Mouse (Mus musculus) heart, postnatal 36 days (tissue): ENCODE results near the gene Cacna1e. TPM values are rescaled to one million over a fixed set of nuclear protein-coding genes. Genes with fewer than 3 reads are reported as not detected.

Experiments used
- DNase-seq, 2 experiments: peaks; one replicate each; pipeline ENCODE4 v3.0.0; 2021 to 2022
- intact Hi-C: fragments of 180-260 bp; cut with DNase I; formaldehyde crosslinking; loops from one replicate; pipeline ENCODE4 v1.15.1; 2025
- total RNA-seq, 2 experiments: library from RNA; stranded (reverse); gene quantifications; 2 replicates each; pipeline ENCODE4 v1.2.3; 2021

Gene Cacna1e
- total RNA-seq, 2 experiments from 2014 or later, result 0.16 to 0.17 TPM

DNA sequence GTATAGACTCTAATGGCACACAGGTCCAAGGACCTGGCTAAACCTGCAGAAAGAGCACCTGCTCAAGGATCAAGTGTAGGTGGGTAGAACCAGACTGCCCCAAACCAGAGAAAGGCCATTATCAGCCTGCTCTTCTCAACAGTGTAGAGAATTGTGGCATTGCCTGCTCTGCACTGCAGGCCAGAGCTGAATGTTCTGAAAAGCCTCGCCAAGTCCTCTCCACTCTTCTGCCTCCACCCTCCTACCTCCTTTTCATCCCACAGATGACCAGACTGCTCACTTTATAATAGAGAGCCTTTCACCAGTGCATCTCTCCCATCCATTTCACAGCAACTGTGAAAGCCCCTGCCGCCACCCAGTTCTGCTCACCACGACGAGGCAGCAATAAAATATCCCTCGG lies 42.0 kb downstream of the Cacna1e start:
- no peak for DNase-seq
- intact Hi-C loops, result no loop called here

DNA sequence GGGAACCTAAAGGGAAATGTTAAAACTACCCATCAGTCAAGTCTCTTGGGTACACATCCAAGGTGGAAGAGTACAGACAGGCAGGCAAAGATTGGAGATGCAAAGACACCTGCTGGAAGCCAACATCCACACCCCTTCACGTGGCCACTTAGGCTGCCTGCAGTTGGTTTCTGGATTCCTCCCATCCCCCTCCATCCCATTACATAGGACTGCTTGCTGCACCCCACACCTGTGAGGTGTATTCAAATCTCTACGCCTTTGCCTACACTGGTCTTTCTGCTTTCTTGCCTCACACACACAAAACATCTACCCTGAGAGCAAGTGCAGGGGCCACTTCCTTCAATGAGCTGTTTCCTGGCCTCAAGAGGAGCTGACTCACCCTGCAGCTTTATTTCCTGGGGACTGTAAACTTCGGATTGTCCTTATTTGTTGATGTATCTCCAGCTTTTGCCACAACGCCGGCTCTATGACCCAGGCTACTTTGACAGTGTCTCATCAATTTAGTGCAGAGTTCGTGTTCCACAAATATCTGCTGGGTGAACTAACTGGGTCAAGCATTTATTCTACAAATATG lies 43.2 kb downstream of the Cacna1e start:
- intact Hi-C loops, result no loop called here

DNA sequence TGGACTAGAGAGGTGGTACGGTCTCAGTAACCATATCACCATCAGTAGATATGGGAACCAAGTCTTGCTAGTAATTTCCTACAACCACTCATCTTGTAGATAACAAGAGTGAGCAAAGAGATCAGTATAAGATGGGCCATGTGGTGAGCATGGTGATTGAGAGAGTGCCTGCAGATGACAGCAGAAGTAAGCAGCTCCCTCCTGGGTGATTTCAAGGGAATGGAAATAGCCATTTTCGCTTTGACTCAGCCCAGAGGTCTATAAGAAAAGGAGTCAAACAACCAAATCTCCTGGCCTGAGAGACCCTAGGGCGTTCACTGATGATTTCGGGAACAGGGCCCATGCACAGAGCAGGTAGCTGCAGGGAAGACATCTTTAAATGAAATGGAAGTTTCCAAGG lies 45.0 kb downstream of the Cacna1e start:
- no peak for DNase-seq
- intact Hi-C loops, result no loop called here

More for the DNA sequence above, 43.2 kb downstream of the Cacna1e start:
- DNase-seq, result no peak

DNA sequence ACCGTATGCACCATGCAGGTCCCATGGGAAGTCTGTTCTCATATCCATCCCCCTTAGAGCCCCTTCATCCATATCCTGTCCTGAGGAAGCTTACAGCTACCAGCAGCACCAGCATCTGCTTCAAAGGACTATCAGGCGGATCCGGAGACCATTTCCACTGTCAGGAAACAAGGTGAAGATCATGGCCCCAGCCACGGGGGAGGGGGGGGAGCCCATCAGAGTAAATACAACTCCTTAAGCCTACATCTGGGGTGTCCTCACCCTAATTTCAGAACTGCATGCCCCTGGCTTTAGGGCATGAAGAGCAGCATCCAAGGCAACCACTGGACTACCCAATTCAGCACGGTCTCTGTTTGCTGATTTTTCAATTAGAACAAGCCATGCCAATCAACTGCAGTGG lies 47.8 kb downstream of the Cacna1e start:
- intact Hi-C loops, result no loop called here
- DNase-seq, result no peak

DNA sequence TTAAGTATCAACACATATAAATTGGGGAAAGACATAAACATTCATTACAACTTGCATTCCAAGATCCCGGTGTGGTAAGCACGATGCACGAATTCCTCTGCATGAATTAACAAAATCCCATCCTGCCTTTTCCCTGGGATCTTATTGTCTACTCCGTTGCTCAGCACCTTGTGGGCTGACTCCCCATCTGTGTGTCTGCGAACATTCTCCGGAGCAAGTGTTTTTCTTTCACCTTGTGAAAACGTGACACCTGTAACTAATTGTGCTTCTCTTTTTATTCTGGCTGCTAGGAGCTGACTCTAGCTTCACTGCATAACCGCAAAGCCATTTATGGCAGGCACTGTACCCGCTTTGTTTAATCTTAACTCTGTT lies 52.1 kb downstream of the Cacna1e start:
- intact Hi-C loops, result no loop called here
- no peak for DNase-seq

DNA sequence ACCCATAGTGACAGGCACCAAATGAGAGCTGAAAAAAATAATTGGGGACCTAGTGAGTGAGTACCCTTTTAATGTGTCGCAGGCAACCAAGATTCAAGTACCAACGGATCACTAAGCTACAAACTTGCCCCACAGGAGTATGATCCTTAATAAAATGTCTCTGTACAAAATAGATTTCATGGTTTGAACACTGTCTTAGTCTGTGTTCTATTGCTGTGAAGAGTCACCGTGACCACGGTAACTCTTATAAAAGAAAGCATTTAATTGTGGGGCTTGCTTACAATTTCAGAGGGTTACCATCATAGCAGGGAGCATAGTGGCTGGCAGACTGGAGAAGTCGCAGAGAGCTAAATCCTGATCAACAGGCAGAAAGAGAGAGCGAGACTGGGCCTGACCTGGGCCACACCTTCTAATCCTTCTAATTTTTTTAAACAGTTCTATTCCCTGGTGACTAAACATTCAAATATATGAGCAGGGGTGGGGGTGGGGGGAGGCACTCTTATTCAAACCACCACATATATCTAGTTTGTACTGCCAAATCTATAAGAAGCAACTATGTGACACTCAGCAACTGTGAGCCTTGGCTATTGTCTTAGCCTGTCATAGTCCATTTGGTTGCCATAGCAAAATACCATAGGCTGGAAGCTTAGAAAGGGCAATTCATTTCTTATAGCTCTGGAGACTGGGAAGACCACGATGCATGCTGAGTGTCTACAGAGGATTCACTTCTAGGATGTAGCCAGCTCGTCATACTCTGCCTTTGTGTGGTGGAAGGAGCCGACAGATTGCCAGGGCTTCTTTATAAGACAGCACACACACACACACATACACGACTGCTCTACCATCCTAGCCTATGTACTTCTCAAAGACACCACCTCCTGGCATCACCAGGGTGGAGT lies 52.8 kb downstream of the Cacna1e start:
- no peak for DNase-seq
- intact Hi-C loops, result no loop called here

DNA sequence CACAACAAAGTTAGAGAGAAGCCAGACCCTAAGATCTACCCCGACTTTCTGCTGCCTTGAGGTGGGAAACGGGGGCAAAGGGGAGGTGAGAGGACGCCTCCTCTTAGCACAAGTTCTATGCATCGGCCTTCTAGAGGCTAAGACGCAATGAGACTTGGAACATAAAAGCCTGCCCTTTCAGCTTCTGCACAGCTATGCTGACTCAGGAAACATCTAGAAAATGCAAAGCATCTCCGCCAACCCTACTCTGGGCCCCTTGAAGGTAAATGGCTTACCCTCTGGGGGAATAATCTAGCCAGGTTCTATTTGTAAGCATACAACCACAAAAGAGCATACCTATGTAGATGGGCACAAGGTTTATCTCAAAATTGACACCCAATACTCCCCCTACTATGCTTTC lies 54.2 kb downstream of the Cacna1e start:
- DNase-seq, result no peak
- intact Hi-C loops, result no loop called here

DNA sequence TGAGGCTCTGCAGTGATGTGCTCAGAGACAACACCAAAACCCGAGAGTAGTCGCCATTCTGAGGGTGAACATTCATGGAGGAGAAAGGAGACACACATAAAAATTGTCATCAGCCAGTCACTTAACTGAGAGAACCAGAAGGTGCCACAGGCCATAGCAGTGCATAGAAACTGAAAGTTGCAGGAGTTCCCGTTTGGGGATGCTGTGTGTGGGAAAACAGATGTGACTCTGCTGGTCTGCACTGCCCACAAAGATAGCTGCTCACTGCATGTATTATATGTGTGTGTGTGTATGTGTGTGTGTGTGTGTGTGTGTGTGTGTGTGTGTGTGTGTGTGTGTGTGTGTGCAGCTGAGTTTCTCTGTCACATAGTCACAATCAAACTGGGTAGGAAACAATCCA lies 61.2 kb downstream of the Cacna1e start:
- intact Hi-C loops, result no loop called here

DNA sequence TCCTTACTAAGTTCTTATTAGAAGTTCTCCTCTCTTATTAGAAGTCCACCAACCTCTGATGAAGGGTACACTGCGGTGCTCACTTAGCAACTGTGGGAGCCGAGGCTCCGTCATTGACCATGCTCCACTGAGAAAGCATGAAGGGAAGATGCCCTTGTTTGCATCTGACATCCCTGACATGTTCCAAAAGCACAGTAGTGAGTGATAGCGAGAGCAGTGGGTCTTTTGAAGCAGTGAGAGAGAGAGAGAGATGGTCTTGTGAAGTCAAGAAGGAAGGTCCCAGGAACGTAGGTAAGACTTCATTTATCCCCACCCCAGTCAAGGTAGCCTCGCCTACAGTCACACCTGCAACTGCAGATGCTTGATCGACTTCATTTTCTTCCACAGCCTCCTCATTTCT lies 63.9 kb downstream of the Cacna1e start:
- no peak for DNase-seq
- intact Hi-C loops, result no loop called here

More for the DNA sequence above, 61.2 kb downstream of the Cacna1e start:
- no peak for DNase-seq

DNA sequence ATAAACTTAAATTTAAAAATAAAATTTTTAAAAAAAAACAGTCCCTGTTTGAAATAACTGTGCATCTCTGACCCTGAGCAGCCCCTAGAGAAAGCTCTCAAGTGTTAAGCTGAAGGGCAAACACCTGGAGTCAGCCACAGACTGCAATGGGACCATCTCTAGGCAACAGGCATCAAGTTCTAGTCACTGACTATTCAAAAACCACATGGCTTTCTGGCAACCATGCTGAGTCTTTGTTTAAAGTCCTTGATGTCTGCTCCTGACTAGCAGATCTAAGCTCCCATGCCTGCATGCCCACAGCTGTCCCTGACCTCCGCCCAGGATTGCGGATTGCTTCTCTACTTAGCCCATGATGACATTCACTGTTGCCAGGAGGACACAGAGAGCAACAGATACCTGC lies 64.3 kb downstream of the Cacna1e start:
- intact Hi-C loops, result no loop called here
- no peak for DNase-seq

DNA sequence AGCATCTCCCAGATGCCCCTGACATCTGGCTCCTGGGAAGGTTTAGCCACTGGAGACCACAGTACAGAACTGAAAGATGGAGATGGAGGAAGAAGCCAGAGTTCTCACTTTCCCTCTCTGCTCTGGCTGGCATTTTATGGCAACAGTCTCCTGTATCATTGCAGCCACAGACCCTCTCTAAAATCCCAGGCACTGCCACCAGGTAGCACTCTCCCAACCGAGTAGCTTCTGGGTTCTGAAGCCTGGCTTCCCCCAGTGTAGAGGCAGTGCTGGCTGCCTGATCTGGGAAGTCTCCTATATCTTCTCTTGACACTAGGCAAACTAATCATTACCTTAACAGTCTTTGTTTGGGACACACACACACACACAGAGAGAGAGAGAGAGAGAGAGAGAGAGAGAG lies 65.6 kb downstream of the Cacna1e start:
- no peak for DNase-seq
- intact Hi-C loops, result no loop called here

DNA sequence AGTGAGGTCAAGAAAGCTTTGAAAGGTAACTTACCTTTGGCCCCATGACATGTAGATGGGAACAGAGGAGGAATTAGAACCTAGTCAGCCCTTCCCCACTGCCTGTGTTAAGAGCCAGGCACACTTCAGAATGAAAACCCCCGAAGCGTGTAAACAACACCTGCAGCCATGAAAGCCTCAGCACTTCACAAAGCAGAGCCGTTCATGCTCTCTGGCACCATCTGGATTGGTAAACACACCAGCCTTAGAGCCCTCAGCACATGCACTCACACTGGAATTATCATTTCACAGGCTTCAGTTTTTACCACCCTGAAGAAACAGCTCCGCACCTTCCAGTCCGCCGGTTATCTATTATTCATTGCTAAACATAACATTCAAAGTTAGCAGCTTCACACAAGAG lies 67.5 kb downstream of the Cacna1e start:
- intact Hi-C loops, result no loop called here
- DNase-seq, result no peak

DNA sequence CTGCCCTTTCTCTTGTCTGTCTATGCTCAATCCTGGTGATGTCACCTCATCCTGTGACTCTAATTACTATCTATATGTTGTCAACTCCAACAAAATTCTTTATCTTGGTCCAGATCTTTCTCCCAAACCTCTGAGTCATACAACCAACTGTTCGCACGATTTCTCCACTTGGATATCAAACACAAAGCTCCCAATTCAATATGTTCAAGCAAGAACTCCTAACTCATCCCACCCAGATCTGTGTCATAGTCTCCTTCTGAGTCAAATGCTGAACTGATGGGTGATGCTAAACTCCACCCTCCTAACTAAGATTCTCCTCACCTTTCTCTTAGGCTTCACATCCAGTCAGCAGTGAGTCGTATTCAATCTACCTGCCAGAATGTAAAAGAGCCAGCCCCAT lies 68.0 kb downstream of the Cacna1e start:
- DNase-seq, result no peak
- intact Hi-C loops, result no loop called here

DNA sequence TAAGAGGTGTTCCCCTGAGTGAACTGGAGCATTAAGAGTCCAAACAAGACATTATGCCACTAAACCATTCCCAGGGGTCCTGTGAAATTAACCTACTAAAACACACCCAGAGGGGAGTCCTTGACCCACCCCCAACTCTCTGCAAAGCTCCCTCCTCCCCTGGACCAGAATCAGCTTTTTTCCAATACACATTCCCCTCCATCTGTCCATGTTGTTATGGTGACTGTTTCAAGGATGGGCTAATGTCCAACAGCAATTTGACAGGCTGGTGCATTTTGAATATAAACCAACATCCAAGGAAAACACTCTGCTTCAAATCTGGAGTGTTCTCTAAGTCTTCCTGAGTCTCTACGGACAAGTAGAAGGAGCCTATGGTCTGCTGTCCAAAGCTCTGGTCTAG lies 78.6 kb downstream of the Cacna1e start:
- no peak for DNase-seq
- intact Hi-C loops, result no loop called here

DNA sequence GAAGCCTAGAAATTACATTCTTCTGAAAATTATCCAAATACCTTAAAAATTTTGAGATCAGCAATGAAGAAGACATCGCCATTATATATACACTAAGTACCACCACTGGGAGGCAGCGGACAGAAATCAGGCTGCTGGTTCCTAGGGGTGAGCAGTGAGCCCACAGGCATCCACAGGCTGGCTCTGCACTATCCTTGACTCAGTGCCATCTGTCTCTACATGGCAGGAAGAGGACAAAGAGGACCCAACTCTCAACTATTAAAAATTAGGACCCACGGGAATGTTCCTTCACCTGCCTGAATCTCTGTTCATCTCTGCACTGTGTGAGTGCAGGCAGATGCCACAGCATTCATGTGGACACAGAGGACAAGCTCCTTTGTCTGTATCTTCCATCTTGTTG lies 79.3 kb downstream of the Cacna1e start:
- no peak for DNase-seq
- intact Hi-C loops, result no loop called here

DNA sequence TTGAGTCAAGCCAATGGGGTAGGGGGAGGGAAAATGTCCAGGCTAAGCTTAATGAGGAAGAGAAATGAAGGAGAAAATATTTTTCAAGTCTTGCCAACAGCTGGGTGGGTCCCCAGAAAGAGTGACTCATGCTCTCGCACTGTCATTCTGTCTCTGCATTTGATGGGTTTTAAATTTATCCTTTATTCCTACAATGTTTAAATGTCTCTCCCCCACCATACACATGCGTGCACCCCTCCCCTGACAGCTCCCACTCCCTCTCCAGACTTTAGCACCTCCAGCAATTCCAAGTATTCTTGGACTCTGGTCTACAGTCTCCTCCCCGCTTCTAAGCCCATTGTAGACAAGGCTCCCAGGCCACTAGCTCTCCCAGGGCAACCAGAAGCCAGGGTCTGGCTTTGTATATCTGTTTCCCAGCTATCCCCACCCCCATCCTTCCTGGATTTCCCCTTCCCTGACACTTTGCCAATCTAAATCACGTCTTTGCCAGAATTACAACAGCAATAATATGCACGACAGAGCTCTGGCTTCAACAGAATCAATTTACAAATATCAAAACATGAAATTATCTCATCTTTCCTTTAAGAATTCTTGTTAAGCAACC lies 81.9 kb downstream of the Cacna1e start:
- DNase-seq, result no peak
- intact Hi-C loops, result no loop called here

DNA sequence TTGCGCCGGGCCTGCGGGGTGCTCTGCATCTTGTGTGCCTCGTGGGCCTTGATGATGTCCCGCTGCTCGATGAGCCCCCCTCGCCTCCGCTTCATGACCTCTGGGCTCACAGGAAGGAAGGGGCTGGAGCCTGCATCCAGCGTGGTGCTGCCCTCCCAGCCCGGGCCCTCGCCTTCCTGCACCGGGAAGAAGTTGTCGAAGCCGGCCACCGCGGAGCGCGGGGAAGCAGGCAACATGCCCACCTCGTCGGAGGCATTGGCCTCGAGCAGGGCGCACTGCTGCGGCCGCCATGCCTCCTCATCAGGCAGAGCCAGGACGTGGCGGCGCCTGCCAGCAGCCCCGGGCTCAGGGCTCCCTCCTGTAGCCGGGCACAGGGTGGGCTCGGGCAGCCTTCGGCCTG lies 85.0 kb downstream of the Cacna1e start:
- no peak for DNase-seq
- intact Hi-C loops, result no loop called here

DNA sequence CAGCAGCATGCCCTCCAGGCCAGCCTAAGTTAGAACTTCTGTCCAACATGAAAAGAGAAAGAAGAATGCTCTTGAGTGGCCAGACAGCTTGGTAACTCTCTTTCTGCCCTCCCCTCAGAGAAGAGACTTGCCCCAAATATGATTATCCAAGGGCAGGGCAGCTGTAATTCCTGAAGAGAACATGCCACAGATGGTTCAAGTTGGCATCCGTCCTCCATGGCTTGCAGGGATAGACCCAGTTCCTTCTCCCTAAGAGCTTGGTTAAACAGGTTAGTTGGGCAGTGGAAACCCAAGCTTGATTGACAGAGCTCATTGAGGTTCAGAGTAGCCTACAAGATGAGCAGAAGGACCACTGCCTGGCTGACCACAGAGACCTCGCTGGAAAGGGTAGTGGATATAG lies 85.5 kb downstream of the Cacna1e start:
- DNase-seq, result no peak
- intact Hi-C loops, result no loop called here

DNA sequence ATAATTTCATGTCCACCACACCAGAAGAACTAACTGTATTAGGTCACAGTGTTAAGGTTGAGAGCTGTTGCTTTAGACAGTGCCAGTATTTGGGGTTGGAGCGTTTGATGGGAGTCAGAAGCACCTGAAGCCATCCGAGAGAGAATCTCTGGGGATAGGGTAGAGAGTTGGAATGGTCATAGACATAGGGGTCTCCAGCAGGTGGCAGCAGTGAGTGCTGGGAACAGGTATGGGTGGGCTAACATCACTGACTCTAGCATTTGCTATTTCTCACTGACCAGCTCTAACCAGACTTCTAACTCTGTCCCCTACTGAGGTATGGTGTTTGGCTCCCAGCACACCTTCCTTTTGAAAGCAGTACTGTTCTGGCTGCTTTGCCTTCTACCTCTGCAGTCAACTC lies 87.6 kb downstream of the Cacna1e start:
- intact Hi-C loops, result no loop called here
- peak; percentile 18 to 45 for DNase-seq

DNA sequence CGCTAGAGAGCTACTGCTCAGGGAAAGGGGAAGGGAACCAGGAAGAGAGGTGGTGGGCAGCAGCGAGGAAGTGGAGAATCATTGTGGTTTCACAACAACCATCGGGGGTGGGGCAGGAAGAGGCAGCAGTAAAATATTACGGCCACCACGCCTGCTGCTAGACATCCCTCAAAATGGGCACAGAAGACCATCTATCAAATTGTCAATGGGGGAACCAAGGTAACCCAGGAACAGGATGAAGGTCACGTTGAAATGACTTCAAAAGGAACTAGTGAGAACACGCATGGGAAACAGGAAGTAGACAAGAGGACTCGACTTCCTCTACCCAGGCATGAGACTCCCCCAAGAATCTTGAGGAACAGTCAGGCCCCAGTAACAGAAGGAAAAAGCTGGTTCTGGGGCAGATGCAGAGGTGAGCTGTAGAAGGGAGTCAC lies 89.8 kb downstream of the Cacna1e start:
- no peak for DNase-seq
- intact Hi-C loops, result no loop called here

DNA sequence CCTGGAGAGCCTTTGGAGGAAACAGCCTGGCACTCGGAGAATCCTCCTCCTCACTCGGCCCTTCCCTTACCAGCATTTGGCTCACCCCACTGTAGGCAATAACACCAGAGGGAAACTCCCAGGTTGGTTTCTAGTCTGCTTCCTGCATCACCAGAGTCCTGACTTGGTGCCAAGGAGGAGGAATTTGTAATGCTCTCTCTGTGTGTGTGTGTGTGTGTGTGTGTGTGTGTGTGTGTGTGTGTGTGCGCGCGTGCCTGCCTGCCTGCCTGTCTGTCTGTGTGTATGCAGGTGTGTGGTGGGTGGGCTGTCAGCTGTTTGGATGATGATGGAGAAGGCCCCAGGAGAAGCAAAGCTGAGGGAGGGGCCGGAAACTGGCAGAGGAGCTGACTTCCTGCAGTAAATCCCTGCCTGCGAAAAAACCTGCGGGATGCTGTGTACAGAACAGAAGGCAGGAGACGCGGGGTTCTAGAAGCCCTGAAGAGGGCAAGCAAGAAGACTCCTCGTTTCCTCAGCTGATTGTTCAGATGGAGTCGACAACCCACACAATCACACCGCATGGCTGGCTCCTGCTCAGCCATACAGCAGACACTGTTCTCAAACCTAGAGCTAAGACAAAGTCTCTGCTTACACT lies 92.6 kb downstream of the Cacna1e start:
- intact Hi-C loops, result no loop called here
- no peak for DNase-seq
